Mouse (Mus musculus) layer of hippocampus, adult 9-10 months (tissue): Measurements from ENCODE around the gene Spata9.

Experiments used
- DNase-seq: peaks from one replicate; pipeline ENCODE4 v3.0.0; 2022; ENCODE audit warnings: low spot score

The Spata9 gene

DNA sequence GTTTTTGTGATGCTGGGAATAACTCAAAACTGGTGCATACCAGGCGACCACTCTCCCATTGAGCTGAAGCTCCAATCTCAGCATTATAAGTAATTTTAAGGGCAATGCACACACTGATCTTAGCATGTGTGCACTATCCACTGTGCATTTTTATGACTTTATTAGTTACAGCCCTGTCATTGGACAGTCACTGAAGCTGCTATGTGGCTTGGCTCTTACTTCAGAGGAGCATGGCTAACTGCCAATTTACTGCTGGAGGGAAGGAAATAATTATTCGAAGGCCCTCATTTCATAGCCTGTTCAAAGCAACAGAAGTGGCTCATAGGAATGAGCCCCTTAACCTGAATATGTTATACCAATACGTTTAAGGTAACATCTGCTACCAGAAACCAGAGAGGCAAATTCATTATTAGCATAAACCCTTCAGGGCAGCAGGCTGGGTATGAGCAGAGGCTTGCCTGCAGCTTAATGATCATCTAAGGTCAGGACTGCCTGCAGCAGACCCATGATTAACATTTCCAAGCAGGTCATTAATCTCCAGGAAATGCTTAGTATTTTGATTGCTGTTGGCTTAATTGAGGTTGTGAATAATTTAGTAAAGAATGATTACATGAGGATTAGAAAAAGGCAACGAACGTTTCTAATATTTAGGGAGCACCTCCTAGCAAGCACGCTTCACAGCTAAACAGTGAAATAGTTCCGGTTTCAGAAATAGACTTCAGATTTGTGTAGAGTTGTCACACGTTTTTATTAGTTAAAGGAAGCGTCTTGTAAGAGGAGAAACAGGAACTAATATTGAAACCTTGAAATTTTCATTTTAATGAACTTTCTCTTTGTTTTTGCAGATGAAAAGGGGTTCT, 25.4 kb downstream of the Spata9 start:
- no peak for DNase-seq

GRCm38 (mm10) chr13:76003272-76003671, 36.3 kb downstream of the Spata9 start:
- DNase-seq, result no peak

- DNase-seq, result no peak
Measured at GRCm38 (mm10) chr13:76014511-76014910, 47.6 kb downstream of the Spata9 start.

DNA sequence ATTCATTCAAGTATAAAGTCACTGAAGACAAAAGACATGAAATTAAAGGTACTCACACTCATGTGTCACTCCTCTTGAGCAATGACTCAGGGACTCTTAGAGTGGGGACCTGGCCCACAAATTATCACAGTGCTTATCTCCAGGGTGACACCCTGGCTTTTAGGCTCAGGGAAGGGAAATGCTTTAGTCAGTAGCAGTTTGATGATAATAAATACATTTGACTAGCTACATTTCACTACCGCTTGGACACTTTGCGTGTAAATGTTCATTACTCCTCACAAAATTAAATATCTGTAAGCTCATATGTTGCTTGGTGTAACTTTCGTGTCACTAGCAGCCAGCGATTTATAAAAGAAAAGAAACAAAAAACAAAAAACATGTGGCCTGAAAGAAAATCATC, 50.5 kb downstream of the Spata9 start:
- no peak for DNase-seq

DNA sequence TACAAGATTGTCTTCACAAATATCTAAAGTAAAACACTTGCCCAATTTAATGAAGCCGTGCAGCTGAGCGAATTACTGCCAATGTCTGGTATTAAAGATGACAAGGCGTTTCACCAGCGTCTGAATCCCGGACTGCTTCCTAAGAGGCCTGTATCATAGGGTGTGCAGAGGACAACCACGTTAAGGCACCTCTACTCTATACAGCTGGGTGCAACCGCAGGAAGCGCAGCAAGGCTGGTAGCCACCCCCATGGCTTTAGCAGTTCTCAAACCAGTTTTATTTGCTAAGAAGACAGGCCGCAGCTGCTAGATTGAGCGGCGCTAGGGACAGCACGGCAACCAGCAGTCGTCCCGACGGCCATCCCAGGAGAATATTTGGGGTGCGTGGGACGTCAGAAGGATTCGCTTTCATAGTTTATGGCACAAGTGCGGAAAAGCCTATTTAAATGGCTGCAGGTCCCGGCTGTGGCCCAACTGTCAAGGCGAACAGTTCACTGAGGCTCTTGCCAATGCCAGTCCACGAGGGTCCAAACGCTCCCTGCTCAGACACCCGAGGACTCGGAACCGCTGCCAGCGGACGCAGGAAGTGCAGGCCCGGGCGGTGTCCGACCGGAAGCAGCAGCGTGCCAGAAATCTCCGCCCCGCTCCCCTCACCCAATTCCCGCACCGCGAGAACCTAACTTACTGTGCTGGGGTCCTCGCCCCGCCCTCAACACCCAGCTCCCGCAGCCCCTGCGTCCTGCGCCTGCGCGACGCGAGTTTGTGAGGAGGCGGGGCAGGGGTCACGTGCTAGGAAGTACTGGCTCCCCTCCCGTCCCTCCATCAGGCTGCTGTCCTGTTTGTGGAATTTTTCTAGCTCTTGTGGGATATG, 51.3 kb downstream of the Spata9 start, which contains the start of gene Rfesd:
Gene Rfesd, minus strand, starts transcription at position 746 of the 870 bp plus-strand sequence.
- peak; percentile 93 for DNase-seq

- DNase-seq, result no peak
Measured at GRCm38 (mm10) chr13:76018844-76019400, 52.0 kb downstream of the Spata9 start.

DNA sequence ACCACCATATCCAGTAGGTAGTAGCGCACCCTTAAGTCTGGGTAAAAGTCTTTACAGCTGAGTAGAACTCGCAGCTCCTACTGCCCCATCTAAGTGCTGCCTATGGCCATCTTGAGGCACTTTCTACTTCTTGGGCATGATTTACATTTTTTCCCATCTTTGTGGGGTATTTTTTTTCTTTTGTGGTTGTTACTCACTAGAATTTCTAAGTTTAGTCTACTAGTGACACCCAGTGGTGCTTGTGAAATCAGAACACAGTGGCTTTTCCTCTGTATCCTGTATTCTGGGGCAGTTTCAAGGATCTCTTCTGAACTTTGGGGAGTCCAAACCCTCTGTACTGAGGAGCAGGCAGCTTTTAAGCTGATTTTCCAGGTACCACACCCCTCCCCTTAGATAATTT, 54.8 kb downstream of the Spata9 start:
- DNase-seq, result no peak

DNA sequence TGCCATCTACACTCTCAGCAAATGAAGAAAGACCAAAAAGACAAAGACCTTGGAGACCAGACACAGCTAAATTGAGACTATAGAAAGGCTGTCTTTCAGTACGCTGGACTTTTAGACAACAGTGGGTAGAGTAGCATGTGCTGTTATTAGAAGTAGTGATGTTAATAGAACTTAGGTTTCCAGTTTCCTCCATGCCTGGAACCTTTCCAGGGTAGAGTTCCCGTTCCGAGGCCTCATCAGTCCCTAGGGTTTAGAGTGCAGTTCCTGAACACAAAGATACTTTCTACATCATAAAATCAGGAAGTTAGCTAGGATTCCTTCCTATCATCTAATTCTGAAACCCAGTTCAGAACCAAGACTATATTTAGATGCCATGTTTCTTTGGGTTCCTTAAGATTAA, 57.6 kb downstream of the Spata9 start:
- DNase-seq, result no peak

DNA sequence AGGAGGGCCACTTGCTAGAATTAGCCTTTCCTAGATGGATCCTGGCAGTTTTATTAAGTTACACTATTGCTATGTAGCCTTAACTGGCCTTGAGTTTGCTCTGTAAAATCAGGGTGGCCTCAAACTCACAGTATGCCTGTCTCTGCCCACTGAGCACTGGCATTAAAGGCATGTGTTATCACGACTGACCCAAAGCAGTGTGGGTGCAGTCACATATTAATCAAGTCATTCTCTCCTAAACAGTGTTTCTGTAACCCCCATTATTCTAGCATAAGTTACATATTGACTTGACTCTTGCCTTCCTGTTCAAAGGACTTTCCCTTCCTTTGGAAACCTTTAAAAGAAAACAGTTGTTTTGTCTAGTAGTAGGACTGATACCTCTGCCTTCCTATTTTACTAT, 75.5 kb downstream of the Spata9 start:
- no peak for DNase-seq

DNA sequence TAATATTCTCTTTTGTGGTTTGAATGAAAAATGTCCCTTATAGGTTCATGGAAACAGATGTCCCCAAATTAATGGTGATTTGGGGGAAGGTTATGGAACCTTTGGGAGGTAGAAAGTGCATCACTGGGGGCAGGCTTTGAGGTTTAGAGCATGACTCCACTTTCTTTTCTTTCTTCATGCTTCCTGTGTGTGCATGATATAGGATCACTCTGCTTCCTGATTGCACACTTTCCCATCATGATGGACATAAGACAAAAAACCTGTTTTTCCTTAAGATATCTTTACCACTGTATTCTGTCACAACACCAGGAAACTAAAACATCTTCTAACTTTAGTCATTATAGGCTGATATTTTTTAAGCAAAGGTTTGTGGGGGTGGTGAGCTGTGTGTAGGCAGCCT, 78.0 kb downstream of the Spata9 start:
- DNase-seq, result no peak
